Mouse (Mus musculus): ENCODE data around the gene Ooep. TPM values are rescaled to one million over a fixed set of nuclear protein-coding genes. Genes with fewer than 3 reads are reported as not detected.

Ooep gene
- 2.4 and 4.0 TPM in 2 replicates for polyA plus RNA-seq (2015; fragmentation: Nextera tagmentation; extraction: Ambion mirVana)

GRCm38 (mm10) chr9:78378113-78378785 lies at the start of gene Ooep:
TSS of gene Ooep (minus strand) at chr9:78378725.
- Histone ChIP-seq H3K4me3 (replicated peaks; ENCODE audit: low read length) (peak within 1 kb of the TSS; percentile 42), H3K36me3 (ENCODE audit: control insufficient read depth, insufficient read depth) (no peaks in the 10 kb centered on the region), H3K9me3 (ENCODE audit: control insufficient read depth, low read length) (no peaks in the 10 kb centered on the region), H3K4me1 (replicated peaks; ENCODE audit: control insufficient read depth, insufficient read depth, low read length) (peaks cover 14% of the 10 kb centered on the region), H3K27ac (ENCODE audit: low read length) (no peak within 1 kb of the TSS), H3K27me3 (replicated peaks; ENCODE audit: control insufficient read depth, insufficient read depth, low read length) (no peaks in the 10 kb centered on the region), H3K4me2 (ENCODE audit: low read length) (peak within 1 kb of the TSS; percentile 80), H3K9ac (replicated peaks; ENCODE audit: low read depth, low read length) (peak within 1 kb of the TSS; percentile 58)
- under 1% methylated on average over 18 of the region's 23 CpGs for WGBS
- peak; percentile 97 for ATAC-seq

GRCm38 (mm10) chr9:78428185-78428584 lies 49.7 kb upstream of the Ooep start:
- no peak overlapping the region for H3K4me3 ChIP-seq (replicated peaks; ENCODE audit: low read length)
- H3K9ac ChIP-seq (replicated peaks; ENCODE audit: low read depth, low read length) = no peak overlapping the region
- peaks cover 3% of the 10 kb centered on the region; the same call in 1 of the 2 replicates for H3K4me1 ChIP-seq (replicated peaks; ENCODE audit: control insufficient read depth, insufficient read depth, low read length)
- H3K9me3 ChIP-seq (ENCODE audit: control insufficient read depth, low read length) = no peaks in the 10 kb centered on the region
- H3K27me3 ChIP-seq (replicated peaks; ENCODE audit: control insufficient read depth, insufficient read depth, low read length) = no peaks in the 10 kb centered on the region
- no peaks in the 10 kb centered on the region for H3K36me3 ChIP-seq (ENCODE audit: control insufficient read depth, insufficient read depth)
- no peak overlapping the region for H3K27ac ChIP-seq (ENCODE audit: low read length)
- 85% methylated on average over 6 of the region's 6 CpGs for WGBS
- no peak overlapping the region for H3K4me2 ChIP-seq (ENCODE audit: low read length)
- ATAC-seq = no peak

GRCm38 (mm10) chr9:78427362-78427781 lies 48.8 kb upstream of the Ooep start:
- H3K9ac ChIP-seq (replicated peaks; ENCODE audit: low read depth, low read length) = peak overlapping the region; percentile 49
- no peak overlapping the region for H3K27ac ChIP-seq (ENCODE audit: low read length)
- ATAC-seq = no peak
- H3K4me2 ChIP-seq (ENCODE audit: low read length) = peak overlapping the region; percentile 53
- no peaks in the 10 kb centered on the region for H3K9me3 ChIP-seq (ENCODE audit: control insufficient read depth, low read length)
- H3K4me3 ChIP-seq (replicated peaks; ENCODE audit: low read length) = peak overlapping the region; percentile 35
- no peaks in the 10 kb centered on the region for H3K27me3 ChIP-seq (replicated peaks; ENCODE audit: control insufficient read depth, insufficient read depth, low read length)
- 38% methylated on average over 26 of the region's 27 CpGs for WGBS
- H3K4me1 ChIP-seq (replicated peaks; ENCODE audit: control insufficient read depth, insufficient read depth, low read length) = peaks cover 3% of the 10 kb centered on the region; the same call in 1 of the 2 replicates
- H3K36me3 ChIP-seq (ENCODE audit: control insufficient read depth, insufficient read depth) = no peaks in the 10 kb centered on the region

- Histone ChIP-seq H3K4me1 (replicated peaks; ENCODE audit: control insufficient read depth, insufficient read depth, low read length) (no peaks in the 10 kb centered on the region), H3K9ac (replicated peaks; ENCODE audit: low read depth, low read length) (no peak overlapping the region), H3K9me3 (ENCODE audit: control insufficient read depth, low read length) (no peaks in the 10 kb centered on the region), H3K36me3 (ENCODE audit: control insufficient read depth, insufficient read depth) (no peaks in the 10 kb centered on the region), H3K4me2 (ENCODE audit: low read length) (no peak overlapping the region), H3K27ac (ENCODE audit: low read length) (no peak overlapping the region), H3K4me3 (replicated peaks; ENCODE audit: low read length) (no peak overlapping the region), H3K27me3 (replicated peaks; ENCODE audit: control insufficient read depth, insufficient read depth, low read length) (peaks cover 11% of the 10 kb centered on the region)
- no peak for ATAC-seq
- 92% methylated on average over 7 of the region's 7 CpGs for WGBS
Measured at GRCm38 (mm10) chr9:78401596-78401995, 23.1 kb upstream of the Ooep start.

GRCm38 (mm10) chr9:78400570-78400969 lies 22.0 kb upstream of the Ooep start:
- no peak overlapping the region for H3K9ac ChIP-seq (replicated peaks; ENCODE audit: low read depth, low read length)
- no peak overlapping the region for H3K4me2 ChIP-seq (ENCODE audit: low read length)
- 93% methylated on average over 5 of the region's 5 CpGs for WGBS
- no peaks in the 10 kb centered on the region for H3K9me3 ChIP-seq (ENCODE audit: control insufficient read depth, low read length)
- H3K4me3 ChIP-seq (replicated peaks; ENCODE audit: low read length) = no peak overlapping the region
- peaks cover 19% of the 10 kb centered on the region for H3K27me3 ChIP-seq (replicated peaks; ENCODE audit: control insufficient read depth, insufficient read depth, low read length)
- no peak overlapping the region for H3K27ac ChIP-seq (ENCODE audit: low read length)
- H3K36me3 ChIP-seq (ENCODE audit: control insufficient read depth, insufficient read depth) = no peaks in the 10 kb centered on the region
- no peak for ATAC-seq
- peaks cover 7% of the 10 kb centered on the region for H3K4me1 ChIP-seq (replicated peaks; ENCODE audit: control insufficient read depth, insufficient read depth, low read length)

GRCm38 (mm10) chr9:78396517-78396916 lies 18.0 kb upstream of the Ooep start:
- no peak overlapping the region for H3K4me2 ChIP-seq (ENCODE audit: low read length)
- H3K9ac ChIP-seq (replicated peaks; ENCODE audit: low read depth, low read length) = no peak overlapping the region
- no peak overlapping the region for H3K27ac ChIP-seq (ENCODE audit: low read length)
- H3K4me1 ChIP-seq (replicated peaks; ENCODE audit: control insufficient read depth, insufficient read depth, low read length) = peaks cover 9% of the 10 kb centered on the region
- no peaks in the 10 kb centered on the region for H3K9me3 ChIP-seq (ENCODE audit: control insufficient read depth, low read length)
- H3K27me3 ChIP-seq (replicated peaks; ENCODE audit: control insufficient read depth, insufficient read depth, low read length) = peaks cover 40% of the 10 kb centered on the region
- H3K4me3 ChIP-seq (replicated peaks; ENCODE audit: low read length) = no peak overlapping the region
- no peak for ATAC-seq
- 61% methylated on average over 9 of the region's 9 CpGs for WGBS
- no peaks in the 10 kb centered on the region for H3K36me3 ChIP-seq (ENCODE audit: control insufficient read depth, insufficient read depth)

- 3% methylated on average over 73 of the region's 93 CpGs for WGBS
- Histone ChIP-seq H3K9ac (replicated peaks; ENCODE audit: low read depth, low read length) (peak within 1 kb of the TSS; percentile 30; the same call in 1 of the 2 replicates), H3K27me3 (replicated peaks; ENCODE audit: control insufficient read depth, insufficient read depth, low read length) (peaks cover 40% of the 10 kb centered on the region), H3K4me1 (replicated peaks; ENCODE audit: control insufficient read depth, insufficient read depth, low read length) (peaks cover 9% of the 10 kb centered on the region), H3K27ac (ENCODE audit: low read length) (no peak within 1 kb of the TSS), H3K9me3 (ENCODE audit: control insufficient read depth, low read length) (no peaks in the 10 kb centered on the region), H3K4me3 (replicated peaks; ENCODE audit: low read length) (peak within 1 kb of the TSS; percentile 46), H3K36me3 (ENCODE audit: control insufficient read depth, insufficient read depth) (no peaks in the 10 kb centered on the region), H3K4me2 (ENCODE audit: low read length) (peak within 1 kb of the TSS; percentile 58)
- peak; percentile 97 for ATAC-seq
Measured at GRCm38 (mm10) chr9:78395630-78396351, 17.3 kb upstream of the Ooep start, which contains the start of gene Ddx43. TSS of gene Ddx43 (plus strand) at chr9:78395777.

GRCm38 (mm10) chr9:78395244-78395629 lies 16.7 kb upstream of the Ooep start:
- WGBS = 37% methylated on average over 11 of the region's 11 CpGs
- Histone ChIP-seq H3K27me3 (replicated peaks; ENCODE audit: control insufficient read depth, insufficient read depth, low read length) (peaks cover 40% of the 10 kb centered on the region), H3K27ac (ENCODE audit: low read length) (no peak overlapping the region), H3K9me3 (ENCODE audit: control insufficient read depth, low read length) (no peaks in the 10 kb centered on the region), H3K36me3 (ENCODE audit: control insufficient read depth, insufficient read depth) (no peaks in the 10 kb centered on the region), H3K4me3 (replicated peaks; ENCODE audit: low read length) (peak overlapping the region; percentile 46), H3K9ac (replicated peaks; ENCODE audit: low read depth, low read length) (no peak overlapping the region), H3K4me1 (replicated peaks; ENCODE audit: control insufficient read depth, insufficient read depth, low read length) (peaks cover 9% of the 10 kb centered on the region), H3K4me2 (ENCODE audit: low read length) (peak overlapping the region; percentile 58)
- no peak; the same call in 1 of the 2 replicates for ATAC-seq

GRCm38 (mm10) chr9:78394602-78395001 lies 16.1 kb upstream of the Ooep start:
- 61% methylated on average over 7 of the region's 7 CpGs for WGBS
- H3K4me2 ChIP-seq (ENCODE audit: low read length) = no peak overlapping the region
- H3K9ac ChIP-seq (replicated peaks; ENCODE audit: low read depth, low read length) = no peak overlapping the region
- H3K4me1 ChIP-seq (replicated peaks; ENCODE audit: control insufficient read depth, insufficient read depth, low read length) = peaks cover 9% of the 10 kb centered on the region
- ATAC-seq = no peak
- peaks cover 40% of the 10 kb centered on the region for H3K27me3 ChIP-seq (replicated peaks; ENCODE audit: control insufficient read depth, insufficient read depth, low read length)
- H3K36me3 ChIP-seq (ENCODE audit: control insufficient read depth, insufficient read depth) = no peaks in the 10 kb centered on the region
- no peak overlapping the region for H3K27ac ChIP-seq (ENCODE audit: low read length)
- H3K9me3 ChIP-seq (ENCODE audit: control insufficient read depth, low read length) = no peaks in the 10 kb centered on the region
- H3K4me3 ChIP-seq (replicated peaks; ENCODE audit: low read length) = no peak overlapping the region
